Mouse (Mus musculus): ENCODE data around the gene Zfp512b.

DNA sequence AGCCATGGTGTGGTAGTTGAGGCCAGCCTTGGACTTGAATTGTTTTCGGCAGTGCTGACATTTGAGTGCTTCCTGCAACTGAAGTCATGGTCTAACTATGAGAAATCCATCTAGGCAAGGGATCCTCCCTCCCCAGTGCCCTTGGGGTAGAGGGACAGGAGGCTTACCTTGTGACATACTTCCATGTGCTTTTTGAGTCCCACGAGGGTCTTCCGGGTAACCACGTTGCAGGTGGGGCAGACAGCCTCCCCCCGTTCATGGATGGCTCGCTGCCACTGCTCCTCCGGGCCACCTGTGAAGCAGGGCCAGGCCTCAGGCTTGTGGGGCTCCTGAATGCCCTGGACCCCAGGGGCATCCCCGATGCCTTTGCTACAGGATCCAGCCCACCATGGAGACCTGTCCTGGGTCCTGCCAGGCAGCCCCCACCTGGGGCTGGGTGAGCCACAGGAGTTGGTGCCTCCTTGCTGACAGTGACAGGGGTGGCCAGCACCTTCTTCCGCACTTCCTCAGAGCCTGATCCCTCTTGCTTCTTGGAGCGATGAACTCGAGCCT, 4.3 kb downstream of the Zfp512b start:
- no peak for TF ChIP-seq CTCF (IDR thresholded peaks at IDR 0.05)
- TF ChIP-seq EP300 (IDR thresholded peaks at IDR 0.05; ENCODE audit: insufficient read depth, low read depth, low read length) = no peak
- no peak for TF ChIP-seq POLR2A (IDR thresholded peaks at IDR 0.05; ENCODE audit: insufficient read depth, low read depth, low read length)
